Mouse (Mus musculus): Measurements from ENCODE around the gene Ptpra.

Ptpra gene

GRCm38 (mm10) chr2:130563212-130564055 lies 113.4 kb downstream of the Ptpra start, which contains the start of gene Mrps26:
Gene Mrps26, plus strand, starts transcription at chr2:130563742.
- peak; percentile 93 to 97 for DNase-seq

GRCm38 (mm10) chr2:130564063-130564462 lies 114.0 kb downstream of the Ptpra start:
- no peak for DNase-seq

GRCm38 (mm10) chr2:130564983-130565382 lies 114.9 kb downstream of the Ptpra start:
- DNase-seq = no peak

- no peak for DNase-seq
Measured at GRCm38 (mm10) chr2:130568921-130569320, 118.8 kb downstream of the Ptpra start.

GRCm38 (mm10) chr2:130569926-130570325 lies 119.8 kb downstream of the Ptpra start:
- DNase-seq = no peak

GRCm38 (mm10) chr2:130574960-130575359 lies 124.9 kb downstream of the Ptpra start:
- DNase-seq = no peak

GRCm38 (mm10) chr2:130575873-130576272 lies 125.8 kb downstream of the Ptpra start, which contains the start of gene Oxt:
Gene Oxt, plus strand, starts transcription at chr2:130576173.
- no peak for DNase-seq

GRCm38 (mm10) chr2:130576564-130576963 lies 126.5 kb downstream of the Ptpra start:
- DNase-seq = peak; percentile 50 to 52

GRCm38 (mm10) chr2:130577021-130577420 lies 126.9 kb downstream of the Ptpra start:
- no peak for DNase-seq

GRCm38 (mm10) chr2:130577632-130578031 lies 127.6 kb downstream of the Ptpra start:
- DNase-seq = peak; percentile 50 to 57

GRCm38 (mm10) chr2:130578148-130578547 lies 128.1 kb downstream of the Ptpra start:
- peak; percentile 78 to 82 for DNase-seq

GRCm38 (mm10) chr2:130579791-130580190 lies 129.7 kb downstream of the Ptpra start:
- DNase-seq = no peak

GRCm38 (mm10) chr2:130581201-130581600 lies 131.1 kb downstream of the Ptpra start:
- DNase-seq = peak; percentile 41 to 45

GRCm38 (mm10) chr2:130582552-130582951 lies 132.5 kb downstream of the Ptpra start, which contains the start of gene Avp:
Gene Avp, minus strand, starts transcription at chr2:130582554.
- DNase-seq = no peak

GRCm38 (mm10) chr2:130583902-130584560 lies 134.0 kb downstream of the Ptpra start:
- no peak for DNase-seq

- DNase-seq = no peak
Measured at GRCm38 (mm10) chr2:130586016-130586415, 135.9 kb downstream of the Ptpra start.

- DNase-seq = no peak
Measured at GRCm38 (mm10) chr2:130588373-130588772, 138.3 kb downstream of the Ptpra start.

GRCm38 (mm10) chr2:130589157-130589556 lies 139.1 kb downstream of the Ptpra start:
- no peak for DNase-seq

- DNase-seq = no peak
Measured at GRCm38 (mm10) chr2:130589761-130590160, 139.7 kb downstream of the Ptpra start.

GRCm38 (mm10) chr2:130591016-130591415 lies 140.9 kb downstream of the Ptpra start:
- DNase-seq = no peak

GRCm38 (mm10) chr2:130595596-130595995 lies 145.5 kb downstream of the Ptpra start:
- no peak for DNase-seq

- DNase-seq = peak; percentile 56 to 68
Measured at GRCm38 (mm10) chr2:130597601-130598010, 147.5 kb downstream of the Ptpra start.

- DNase-seq = no peak
Measured at GRCm38 (mm10) chr2:130598399-130598798, 148.3 kb downstream of the Ptpra start.

- DNase-seq = no peak
Measured at GRCm38 (mm10) chr2:130602195-130602594, 152.1 kb downstream of the Ptpra start.

All from cerebellum, postnatal 10 days (tissue).